Mouse (Mus musculus): ENCODE measurements around the gene Gm42957. TPM values are rescaled to one million over a fixed set of nuclear protein-coding genes. Genes with fewer than 3 reads are reported as not detected.

Gm42957 gene
- polyA plus RNA-seq, 1 experiment from 2014 or later = 0.10 TPM

- H3K9ac ChIP-seq = peak within 1 kb of the TSS; percentile 62
- peak within 1 kb of the TSS; percentile 74 for H3K27ac ChIP-seq
- H3K4me2 ChIP-seq = peak within 1 kb of the TSS; percentile 87
- WGBS = 1% methylated on average over 48 of the region's 48 CpGs
- peaks cover 24% of the 10 kb centered on the region for H3K4me1 ChIP-seq (replicated peaks)
- peaks cover 27% of the 10 kb centered on the region for H3K36me3 ChIP-seq
- H3K9me3 ChIP-seq (replicated peaks) = no peaks in the 10 kb centered on the region
- H3K27me3 ChIP-seq = no peaks in the 10 kb centered on the region
- H3K4me3 ChIP-seq = peak within 1 kb of the TSS; percentile 73
- ATAC-seq (replicated peaks; ENCODE audit: insufficient number of reproducible peaks, insufficient read depth, low FRiP score, low read depth) = peak; percentile 94
Observed at GRCm38 (mm10) chr3:96629729-96630600, 5.3 kb upstream of the Gm42957 start, which contains the start of gene Rbm8a. TSS of gene Rbm8a (plus strand) at chr3:96629933.

- H3K36me3 ChIP-seq = peaks cover 18% of the 10 kb centered on the region
- H3K4me1 ChIP-seq (replicated peaks) = peaks cover 31% of the 10 kb centered on the region
- H3K9ac ChIP-seq = no peak overlapping the region
- no peaks in the 10 kb centered on the region for H3K9me3 ChIP-seq (replicated peaks)
- no peak for ATAC-seq (replicated peaks; ENCODE audit: insufficient number of reproducible peaks, insufficient read depth, low FRiP score, low read depth)
- H3K4me3 ChIP-seq = no peak overlapping the region
- H3K27ac ChIP-seq = no peak overlapping the region
- H3K27me3 ChIP-seq = no peaks in the 10 kb centered on the region
- no peak overlapping the region for H3K4me2 ChIP-seq
Observed at GRCm38 (mm10) chr3:96632058-96632457, 3.2 kb upstream of the Gm42957 start.

GRCm38 (mm10) chr3:96634015-96634414, 1.3 kb upstream of the Gm42957 start:
- H3K36me3 ChIP-seq = peaks cover 28% of the 10 kb centered on the region
- H3K27ac ChIP-seq = no peak overlapping the region
- H3K4me2 ChIP-seq = no peak overlapping the region; the same call in 1 of the 2 replicates
- peaks cover 29% of the 10 kb centered on the region for H3K4me1 ChIP-seq (replicated peaks)
- H3K9me3 ChIP-seq (replicated peaks) = no peaks in the 10 kb centered on the region
- no peak for ATAC-seq (replicated peaks; ENCODE audit: insufficient number of reproducible peaks, insufficient read depth, low FRiP score, low read depth)
- WGBS = 49% methylated on average over 1 of the region's 1 CpGs
- H3K27me3 ChIP-seq = no peaks in the 10 kb centered on the region
- H3K9ac ChIP-seq = no peak overlapping the region
- H3K4me3 ChIP-seq = no peak overlapping the region

- Histone ChIP-seq H3K9ac (peak overlapping the region; percentile 88), H3K27ac (peak overlapping the region; percentile 85), H3K4me2 (peak overlapping the region; percentile 76), H3K27me3 (no peaks in the 10 kb centered on the region), H3K9me3 (replicated peaks) (no peaks in the 10 kb centered on the region), H3K4me3 (peak overlapping the region; percentile 84), H3K36me3 (peaks cover 32% of the 10 kb centered on the region), H3K4me1 (replicated peaks) (peaks cover 19% of the 10 kb centered on the region)
- no peak for ATAC-seq (replicated peaks; ENCODE audit: insufficient number of reproducible peaks, insufficient read depth, low FRiP score, low read depth)
- 7% methylated on average over 15 of the region's 15 CpGs for WGBS
Observed at GRCm38 (mm10) chr3:96635906-96636305, 632 bp downstream of the Gm42957 start.

GRCm38 (mm10) chr3:96636448-96636847, 1.2 kb downstream of the Gm42957 start:
- Histone ChIP-seq H3K4me3 (peak overlapping the region; percentile 84), H3K4me2 (peak overlapping the region; percentile 76), H3K36me3 (peaks cover 27% of the 10 kb centered on the region), H3K9me3 (replicated peaks) (no peaks in the 10 kb centered on the region), H3K9ac (peak overlapping the region; percentile 88), H3K4me1 (replicated peaks) (peaks cover 14% of the 10 kb centered on the region), H3K27me3 (no peaks in the 10 kb centered on the region), H3K27ac (no peak overlapping the region)
- WGBS = 61% methylated on average over 11 of the region's 11 CpGs
- no peak for ATAC-seq (replicated peaks; ENCODE audit: insufficient number of reproducible peaks, insufficient read depth, low FRiP score, low read depth)

- no peaks in the 10 kb centered on the region for H3K9me3 ChIP-seq (replicated peaks)
- no peaks in the 10 kb centered on the region for H3K27me3 ChIP-seq
- peaks cover 12% of the 10 kb centered on the region for H3K4me1 ChIP-seq (replicated peaks)
- H3K27ac ChIP-seq = no peak overlapping the region
- 84% methylated on average over 1 of the region's 1 CpGs for WGBS
- peaks cover 29% of the 10 kb centered on the region for H3K36me3 ChIP-seq
- no peak overlapping the region for H3K9ac ChIP-seq
- no peak for ATAC-seq (replicated peaks; ENCODE audit: insufficient number of reproducible peaks, insufficient read depth, low FRiP score, low read depth)
- no peak overlapping the region for H3K4me3 ChIP-seq
- no peak overlapping the region for H3K4me2 ChIP-seq
Observed at GRCm38 (mm10) chr3:96639219-96639618, 3.9 kb downstream of the Gm42957 start.

GRCm38 (mm10) chr3:96645018-96645649, 9.9 kb downstream of the Gm42957 start, which contains the start of gene Itga10:
TSS of gene Itga10 (plus strand) at chr3:96645584.
- Histone ChIP-seq H3K9ac (no peak within 1 kb of the TSS; the same call in 1 of the 2 replicates), H3K36me3 (peaks cover 18% of the 10 kb centered on the region), H3K27me3 (no peaks in the 10 kb centered on the region), H3K9me3 (replicated peaks) (no peaks in the 10 kb centered on the region), H3K4me2 (peak within 1 kb of the TSS; percentile 46), H3K4me1 (replicated peaks) (peaks cover 9% of the 10 kb centered on the region), H3K4me3 (peak within 1 kb of the TSS; percentile 22), H3K27ac (no peak within 1 kb of the TSS)
- ATAC-seq (replicated peaks; ENCODE audit: insufficient number of reproducible peaks, insufficient read depth, low FRiP score, low read depth) = peak; percentile 67; the same call in 1 of the 2 replicates
- 38% methylated on average over 7 of the region's 7 CpGs for WGBS

GRCm38 (mm10) chr3:96647365-96647764, 12.1 kb downstream of the Gm42957 start:
- Histone ChIP-seq H3K27ac (no peak overlapping the region), H3K9me3 (replicated peaks) (no peaks in the 10 kb centered on the region), H3K4me1 (replicated peaks) (peaks cover 9% of the 10 kb centered on the region), H3K4me2 (no peak overlapping the region), H3K4me3 (no peak overlapping the region), H3K36me3 (peaks cover 14% of the 10 kb centered on the region), H3K9ac (no peak overlapping the region), H3K27me3 (no peaks in the 10 kb centered on the region)
- WGBS = 78% methylated on average over 3 of the region's 3 CpGs
- ATAC-seq (replicated peaks; ENCODE audit: insufficient number of reproducible peaks, insufficient read depth, low FRiP score, low read depth) = no peak

- no peak overlapping the region for H3K4me2 ChIP-seq
- no peak for ATAC-seq (replicated peaks; ENCODE audit: insufficient number of reproducible peaks, insufficient read depth, low FRiP score, low read depth)
- H3K4me1 ChIP-seq (replicated peaks) = peaks cover 14% of the 10 kb centered on the region
- H3K9ac ChIP-seq = no peak overlapping the region
- no peak overlapping the region for H3K4me3 ChIP-seq
- no peaks in the 10 kb centered on the region for H3K9me3 ChIP-seq (replicated peaks)
- 76% methylated on average over 2 of the region's 2 CpGs for WGBS
- H3K27me3 ChIP-seq = no peaks in the 10 kb centered on the region
- H3K36me3 ChIP-seq = no peaks in the 10 kb centered on the region
- no peak overlapping the region for H3K27ac ChIP-seq
Observed at GRCm38 (mm10) chr3:96660901-96661300, 25.6 kb downstream of the Gm42957 start.

- WGBS = 51% methylated on average over 8 of the region's 8 CpGs
- no peak for ATAC-seq (replicated peaks; ENCODE audit: insufficient number of reproducible peaks, insufficient read depth, low FRiP score, low read depth)
Observed at GRCm38 (mm10) chr3:96662731-96663316, 27.6 kb downstream of the Gm42957 start.

More at GRCm38 (mm10) chr3:96662731-96663316, 27.6 kb downstream of the Gm42957 start:
- Histone ChIP-seq H3K9me3 (replicated peaks) (no peaks in the 10 kb centered on the region), H3K36me3 (no peaks in the 10 kb centered on the region), H3K4me3 (no peak overlapping the region), H3K4me2 (no peak overlapping the region; the same call in 1 of the 2 replicates), H3K27ac (peak overlapping the region; percentile 33; the same call in 1 of the 2 replicates), H3K4me1 (replicated peaks) (peaks cover 14% of the 10 kb centered on the region), H3K27me3 (no peaks in the 10 kb centered on the region), H3K9ac (no peak overlapping the region)

All from heart, embryonic 15.5 days (tissue).